Mouse (Mus musculus) C2C12 (cell line): ENCODE measurements around the gene Tsen34. TPM values are rescaled to one million over a fixed set of nuclear protein-coding genes. Genes with fewer than 3 reads are reported as not detected.

ENCODE experiments used
- H3K27me3 ChIP-seq: one replicate; pipeline ENCODE4 v1.6.1; 2011; ENCODE audit not compliant: control insufficient read depth, insufficient read depth, insufficient read length
- H3K36me3 ChIP-seq: one replicate; pipeline ENCODE4 v1.6.1; 2011; ENCODE audit not compliant: control insufficient read depth, insufficient read depth
- H3K4me3 ChIP-seq: one replicate; pipeline ENCODE4 v1.5.1; 2011; ENCODE audit warnings: mild to moderate bottlenecking, control low read depth; ENCODE audit not compliant: poor library complexity, insufficient read depth, severe bottlenecking
- H3K79me2 ChIP-seq: one replicate; pipeline ENCODE4 v1.6.1; 2011; ENCODE audit not compliant: control insufficient read depth, insufficient read depth
- H3K79me3 ChIP-seq: one replicate; pipeline ENCODE4 v1.6.1; 2011; ENCODE audit warnings: low read depth, control low read depth
- H3ac ChIP-seq: one replicate; pipeline ENCODE3; 2011; ENCODE audit warnings: low read depth; ENCODE audit not compliant: control insufficient read depth, insufficient read length
- CEBPB ChIP-seq: IDR thresholded peaks from one replicate; pipeline ENCODE4 v1.6.1; 2011; ENCODE audit warnings: low read depth, mild to moderate bottlenecking, control low read depth, moderate library complexity
- CTCF ChIP-seq: IDR thresholded peaks from one replicate; pipeline ENCODE4 v1.5.1; 2011; ENCODE audit not compliant: control insufficient read depth, insufficient read depth, insufficient read length
- FOSL1 ChIP-seq: IDR thresholded peaks from one replicate; pipeline ENCODE4 v1.8.0; 2011; ENCODE audit warnings: mild to moderate bottlenecking, low read length; ENCODE audit not compliant: poor library complexity, insufficient read depth, severe bottlenecking
- MAX ChIP-seq: IDR thresholded peaks from one replicate; pipeline ENCODE4 v1.6.1; 2011; ENCODE audit warnings: mild to moderate bottlenecking, control low read depth
- MYOD1 ChIP-seq: IDR thresholded peaks from one replicate; pipeline ENCODE4 v1.6.1; 2011; ENCODE audit warnings: low read depth; ENCODE audit not compliant: control insufficient read depth, insufficient read length
- MYOG ChIP-seq: IDR thresholded peaks from one replicate; pipeline ENCODE4 v1.6.1; 2011; ENCODE audit not compliant: control insufficient read depth, insufficient read length; ENCODE audit errors: extremely low read depth
- USF1 ChIP-seq: IDR thresholded peaks from one replicate; pipeline ENCODE4 v1.6.1; 2011; ENCODE audit warnings: low read depth, mild to moderate bottlenecking, control low read depth, moderate library complexity
- polyA plus RNA-seq: library from polyadenylated mRNA; unstranded; fragments of >200 nt; fragmentation: generic; extraction: Trizol; gene quantifications from one replicate; pipeline ENCODE4 v1.2.1, GENCODE M21; 2012; ENCODE audit warnings: missing spikeins

Tsen34 gene
- polyA plus RNA-seq, 1 experiment: 215 TPM

- peak within 1 kb of the TSS; percentile 48 for H3K4me3 ChIP-seq
- H3K79me3 ChIP-seq: peaks cover 8% of the 10 kb centered on the region
- peaks cover 18% of the 10 kb centered on the region for H3K79me2 ChIP-seq
- peaks cover 12% of the 10 kb centered on the region for H3K36me3 ChIP-seq
- no peaks in the 10 kb centered on the region for H3K27me3 ChIP-seq
- TF ChIP-seq MAX (peak; percentile 54), MYOG (no peak), MYOD1 (no peak)
- peak within 1 kb of the TSS; percentile 99 for H3ac ChIP-seq
Measured at GRCm38 (mm10) chr7:3665215-3666114, 27.2 kb upstream of the Tsen34 start, which contains the start of gene Leng1. TSS of gene Leng1 (minus strand) at chr7:3665840.

GRCm38 (mm10) chr7:3666921-3667391, 25.7 kb upstream of the Tsen34 start:
- TF ChIP-seq MAX (no peak), CEBPB (no peak), FOSL1 (no peak), MYOD1 (no peak)
- H3ac ChIP-seq: peak overlapping the region; percentile 6
- H3K4me3 ChIP-seq: no peak overlapping the region
- H3K79me3 ChIP-seq: peaks cover 8% of the 10 kb centered on the region
- no peaks in the 10 kb centered on the region for H3K36me3 ChIP-seq
- H3K27me3 ChIP-seq: no peaks in the 10 kb centered on the region
- H3K79me2 ChIP-seq: peaks cover 18% of the 10 kb centered on the region

GRCm38 (mm10) chr7:3674507-3675227, 18.0 kb upstream of the Tsen34 start:
- H3K79me2 ChIP-seq: no peaks in the 10 kb centered on the region
- TF ChIP-seq CTCF (peak; percentile 86), MYOG (no peak), MYOD1 (no peak), MAX (no peak), CEBPB (no peak), USF1 (no peak)
- H3ac ChIP-seq: no peak overlapping the region
- H3K79me3 ChIP-seq: no peaks in the 10 kb centered on the region
- no peak overlapping the region for H3K4me3 ChIP-seq
- H3K27me3 ChIP-seq: no peaks in the 10 kb centered on the region
- no peaks in the 10 kb centered on the region for H3K36me3 ChIP-seq

GRCm38 (mm10) chr7:3675228-3675548, 17.5 kb upstream of the Tsen34 start:
- Histone ChIP-seq H3K4me3 (no peak overlapping the region), H3K27me3 (no peaks in the 10 kb centered on the region), H3K79me3 (no peaks in the 10 kb centered on the region), H3K36me3 (no peaks in the 10 kb centered on the region), H3ac (no peak overlapping the region), H3K79me2 (no peaks in the 10 kb centered on the region)
- TF ChIP-seq CTCF: no peak
- TF ChIP-seq FOSL1: no peak
- TF ChIP-seq MAX: no peak
- TF ChIP-seq MYOD1: no peak
- no peak for TF ChIP-seq USF1
- no peak for TF ChIP-seq CEBPB
- no peak for TF ChIP-seq MYOG

GRCm38 (mm10) chr7:3676371-3676770, 16.3 kb upstream of the Tsen34 start:
- Histone ChIP-seq H3K27me3 (no peaks in the 10 kb centered on the region), H3K79me3 (no peaks in the 10 kb centered on the region)
- TF ChIP-seq CEBPB (no peak), MAX (no peak), MYOD1 (no peak), USF1 (no peak), CTCF (no peak), MYOG (no peak), FOSL1 (no peak)

More at GRCm38 (mm10) chr7:3676371-3676770, 16.3 kb upstream of the Tsen34 start:
- Histone ChIP-seq H3K79me2 (no peaks in the 10 kb centered on the region), H3K36me3 (no peaks in the 10 kb centered on the region), H3ac (no peak overlapping the region), H3K4me3 (no peak overlapping the region)
